16 mouse cellular contexts compared by ENCODE assay signal in the genomic region with DNA sequence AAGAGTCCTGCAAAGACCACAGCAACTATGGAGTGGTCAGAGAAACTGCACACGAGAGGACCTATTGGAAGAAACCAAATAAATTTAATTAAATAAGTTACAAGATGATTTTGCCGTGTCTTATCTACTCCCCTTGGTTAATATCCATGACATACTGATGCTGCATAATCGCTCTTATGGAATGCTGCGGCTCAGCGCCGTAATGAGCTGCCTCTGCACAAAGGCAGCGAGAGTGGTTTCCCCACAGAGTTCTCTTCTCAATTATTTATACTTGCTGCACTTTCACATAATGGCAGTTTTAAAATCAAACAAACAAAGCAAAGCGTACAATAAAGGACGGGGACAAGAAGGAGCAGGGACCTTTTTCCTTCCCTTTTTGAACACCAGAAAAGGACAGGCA.
DNase-seq lines count a peak whose midpoint lies in the region; ATAC-seq and TF ChIP-seq lines count a peak whose summit lies in the region.
"Had no signal": no experiment of that assay in that cellular context is flagged by ENCODE, and none has a peak within 500 bp of the region (broad histone marks: within the 10 kb centered on the region; RNA-seq: fewer than 3 reads in every experiment).

No protein-coding gene starts in this region.

- TF ChIP-seq POLR2A in brain, embryonic 14.5 days (IDR thresholded peaks at IDR 0.05; ENCODE audit: borderline replicate concordance, extremely low read depth, insufficient read depth, insufficient read length, poor library complexity, severe bottlenecking) = no peak

- peak; percentile 59; the same call in 1 of the 2 replicates for ATAC-seq in hindbrain, embryonic 13.5 days (ENCODE audit: low FRiP score)
- no peak for ATAC-seq in hindbrain, embryonic 11.5 days (ENCODE audit: low FRiP score)
- peak; percentile 59; the same call in 1 of the 2 replicates for ATAC-seq in hindbrain, embryonic 15.5 days (ENCODE audit: low FRiP score, low read depth)
- peak; percentile 76 for ATAC-seq in neural tube, embryonic 15.5 days (ENCODE audit: low FRiP score)
- ATAC-seq: intestine, embryonic 16.5 days had no signal

- H3K4me3 ChIP-seq in hindbrain, embryonic 13.5 days = no peak overlapping the region
- H3K4me3 ChIP-seq in hindbrain, embryonic 11.5 days (ENCODE audit: low read depth, low read length) = no peak overlapping the region
- no peak overlapping the region for H3K4me3 ChIP-seq in hindbrain, embryonic 15.5 days
- H3K4me3 ChIP-seq in neural tube, embryonic 15.5 days (replicated peaks) = no peak overlapping the region
- H3K4me3 ChIP-seq: erythroblast, embryonic 14.5 days; heart, embryonic 12.5 days; left cerebral cortex, adult 2 months; liver, embryonic 13.5 days had no signal

- WGBS in hindbrain, embryonic 13.5 days = 26% methylated on average over 9 of the region's 9 CpGs
- WGBS in hindbrain, embryonic 11.5 days = 41% methylated on average over 9 of the region's 9 CpGs
- WGBS in hindbrain, embryonic 15.5 days = 18% methylated on average over 9 of the region's 9 CpGs
- WGBS in neural tube, embryonic 15.5 days = 22% methylated on average over 9 of the region's 9 CpGs

- peak overlapping the region; percentile 31; the same call in 1 of the 2 replicates for H3K9ac ChIP-seq in hindbrain, embryonic 13.5 days
- H3K9ac ChIP-seq in hindbrain, embryonic 11.5 days (ENCODE audit: low read depth, low read length) = no peak overlapping the region
- no peak overlapping the region for H3K9ac ChIP-seq in hindbrain, embryonic 15.5 days
- H3K9ac ChIP-seq in neural tube, embryonic 15.5 days (replicated peaks) = no peak overlapping the region
- H3K9ac ChIP-seq: heart, embryonic 12.5 days; liver, embryonic 13.5 days had no signal

- H3K27me3 ChIP-seq in hindbrain, embryonic 13.5 days = no peaks in the 10 kb centered on the region
- no peaks in the 10 kb centered on the region for H3K27me3 ChIP-seq in hindbrain, embryonic 11.5 days (ENCODE audit: control insufficient read depth, insufficient read depth, low read length)
- H3K27me3 ChIP-seq in hindbrain, embryonic 15.5 days = no peaks in the 10 kb centered on the region
- H3K27me3 ChIP-seq in neural tube, embryonic 15.5 days (replicated peaks) = no peaks in the 10 kb centered on the region
- H3K27me3 ChIP-seq: heart, embryonic 12.5 days; liver, embryonic 13.5 days had no signal

- H3K9me3 ChIP-seq in hindbrain, embryonic 13.5 days = no peaks in the 10 kb centered on the region
- no peaks in the 10 kb centered on the region for H3K9me3 ChIP-seq in hindbrain, embryonic 11.5 days (ENCODE audit: control insufficient read depth, low read length)
- H3K9me3 ChIP-seq in hindbrain, embryonic 15.5 days = no peaks in the 10 kb centered on the region
- H3K9me3 ChIP-seq in neural tube, embryonic 15.5 days (replicated peaks) = no peaks in the 10 kb centered on the region
- H3K9me3 ChIP-seq: heart, embryonic 12.5 days; liver, embryonic 13.5 days had no signal

- TF ChIP-seq CTCF in brain, embryonic 14.5 days (IDR thresholded peaks at IDR 0.05; ENCODE audit: borderline replicate concordance, extremely low read depth, insufficient read depth, insufficient read length) = no peak

- peak overlapping the region; percentile 70 for H3K27ac ChIP-seq in hindbrain, embryonic 13.5 days
- H3K27ac ChIP-seq in hindbrain, embryonic 11.5 days (ENCODE audit: low read depth, low read length) = no peak overlapping the region
- peak overlapping the region; percentile 58; the same call in 1 of the 2 replicates for H3K27ac ChIP-seq in hindbrain, embryonic 15.5 days (replicated peaks)
- 0 out of 2 replicates have a peak overlapping the region, but pooled peaks have one; percentile 13 for H3K27ac ChIP-seq in neural tube, embryonic 15.5 days (replicated peaks)
- H3K27ac ChIP-seq: left cerebral cortex, adult 2 months; liver, embryonic 13.5 days had no signal

- DNase-seq in hindbrain, embryonic 11.5 days (ENCODE audit: low spot score) = no peak
- peak; percentile 80 for DNase-seq in brain, embryonic 14.5 days (ENCODE audit: low read depth)
- DNase-seq in heart, adult 18-20 months = no peak
- DNase-seq in layer of hippocampus, postnatal 14 days (ENCODE audit: low spot score in 2 of 2) = no peak
- no peak for DNase-seq in right cerebral cortex, postnatal 36 days (ENCODE audit: low spot score in 2 of 2)
- DNase-seq: adrenal gland, postnatal 10 days; cerebellum, adult 2 months; kidney, postnatal 10 days; liver, embryonic 13.5 days had no signal

- no peak overlapping the region for H3K4me2 ChIP-seq in hindbrain, embryonic 13.5 days
- H3K4me2 ChIP-seq in hindbrain, embryonic 11.5 days (replicated peaks; ENCODE audit: low read depth, low read length) = no peak overlapping the region
- peak overlapping the region; percentile 2; the same call in 1 of the 2 replicates for H3K4me2 ChIP-seq in hindbrain, embryonic 15.5 days
- peak overlapping the region; percentile 30; the same call in 1 of the 2 replicates for H3K4me2 ChIP-seq in neural tube, embryonic 15.5 days
- H3K4me2 ChIP-seq: heart, embryonic 12.5 days; liver, embryonic 13.5 days had no signal

- H3K36me3 ChIP-seq in hindbrain, embryonic 13.5 days = 0 out of 2 replicates have a peak, but pooled peaks cover 4% of the 10 kb centered on the region
- H3K36me3 ChIP-seq in hindbrain, embryonic 11.5 days (ENCODE audit: control insufficient read depth, insufficient read depth, low read length) = no peaks in the 10 kb centered on the region
- no peaks in the 10 kb centered on the region for H3K36me3 ChIP-seq in hindbrain, embryonic 15.5 days
- H3K36me3 ChIP-seq in neural tube, embryonic 15.5 days = no peaks in the 10 kb centered on the region
- H3K36me3 ChIP-seq: liver, embryonic 13.5 days had no signal

- peaks cover 29% of the 10 kb centered on the region for H3K4me1 ChIP-seq in hindbrain, embryonic 13.5 days (replicated peaks)
- no peaks in the 10 kb centered on the region; the same call in 1 of the 2 replicates for H3K4me1 ChIP-seq in hindbrain, embryonic 11.5 days (replicated peaks; ENCODE audit: control insufficient read depth, insufficient read depth, low read length)
- peaks cover 19% of the 10 kb centered on the region for H3K4me1 ChIP-seq in hindbrain, embryonic 15.5 days (replicated peaks)
- H3K4me1 ChIP-seq in neural tube, embryonic 15.5 days = peaks cover 19% of the 10 kb centered on the region

Comparison
In these comparisons a context has a peak if more than half of its experiments do, and no peak if none do; other contexts are left out.
1. H3K4me2 ChIP-seq: peak in hindbrain, embryonic 15.5 days (single experiment) and neural tube, embryonic 15.5 days (single experiment); none in hindbrain, embryonic 13.5 days (single experiment) and hindbrain, embryonic 11.5 days (single experiment).